Mouse (Mus musculus) left cerebral cortex, postnatal 36 days (tissue): ENCODE measurements around the gene Rsad1. TPM values are rescaled to one million over a fixed set of nuclear protein-coding genes. Genes with fewer than 3 reads are reported as not detected.

Experiments used
- DNase-seq, 2 experiments: peaks; one replicate each; pipeline ENCODE4 v3.0.0; 2021 to 2022; ENCODE audit warnings: low spot score in 2 of 2, mixed read lengths in 1 of 2
- intact Hi-C: fragments of 180-260 bp; cut with DNase I; formaldehyde crosslinking; loops from one replicate; pipeline ENCODE4 v1.15.1; 2025
- total RNA-seq, 2 experiments: library from RNA; stranded (reverse); gene quantifications; 2 replicates each; pipeline ENCODE4 v1.2.3; 2021

Rsad1 gene
- total RNA-seq: 10 to 100 TPM; 15.2 to 15.9 TPM

DNA sequence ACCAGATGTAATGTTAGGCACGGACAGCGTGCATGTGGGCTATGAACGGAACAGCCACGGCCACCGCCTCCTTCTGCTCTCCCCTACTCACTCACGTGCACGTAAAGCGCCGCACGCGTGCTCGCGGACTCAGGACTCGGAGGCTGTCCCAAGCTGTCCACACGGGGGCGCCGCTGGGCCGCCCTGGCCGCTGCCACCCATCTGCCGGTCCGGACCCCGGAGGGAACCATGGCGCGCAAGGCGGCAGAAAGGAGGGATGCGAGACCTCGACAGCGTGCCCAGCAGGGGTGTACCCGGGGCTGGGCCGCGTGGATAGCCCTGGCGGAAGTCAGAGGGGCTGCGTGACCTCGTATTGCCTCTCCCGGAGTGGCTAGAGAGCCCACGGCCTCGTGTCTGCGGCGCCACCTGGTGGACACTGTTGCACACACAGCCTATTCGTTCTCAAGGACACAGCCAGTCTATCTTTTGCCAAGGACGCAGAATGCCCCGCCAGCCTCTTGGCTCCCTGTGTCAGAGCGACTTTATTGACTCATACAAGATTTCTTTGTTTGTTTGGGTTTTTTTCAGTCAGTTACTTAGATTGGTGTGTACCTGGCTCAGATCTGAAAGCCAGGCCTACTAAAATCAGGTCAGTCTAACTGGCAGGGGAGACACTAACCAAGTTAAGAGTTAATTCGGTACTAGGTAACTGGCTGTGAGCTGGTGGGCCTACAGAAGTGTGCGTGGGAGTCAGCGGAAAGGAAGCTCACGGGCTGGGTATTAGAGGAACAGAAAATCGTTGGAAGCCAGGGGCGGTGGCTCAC lies at the start of gene Rsad1:
Gene Rsad1, minus strand, starts transcription at position 368 of the 803 bp plus-strand sequence.
- intact Hi-C loops: loop anchor here (2.0 to 5.0 kb wide), 4 partner anchors 62 to 220 kb away; partner anchors contain the start of genes Ankrd40, Lrrc59 and Spata20
- DNase-seq: peak; percentile 95 to 97

DNA sequence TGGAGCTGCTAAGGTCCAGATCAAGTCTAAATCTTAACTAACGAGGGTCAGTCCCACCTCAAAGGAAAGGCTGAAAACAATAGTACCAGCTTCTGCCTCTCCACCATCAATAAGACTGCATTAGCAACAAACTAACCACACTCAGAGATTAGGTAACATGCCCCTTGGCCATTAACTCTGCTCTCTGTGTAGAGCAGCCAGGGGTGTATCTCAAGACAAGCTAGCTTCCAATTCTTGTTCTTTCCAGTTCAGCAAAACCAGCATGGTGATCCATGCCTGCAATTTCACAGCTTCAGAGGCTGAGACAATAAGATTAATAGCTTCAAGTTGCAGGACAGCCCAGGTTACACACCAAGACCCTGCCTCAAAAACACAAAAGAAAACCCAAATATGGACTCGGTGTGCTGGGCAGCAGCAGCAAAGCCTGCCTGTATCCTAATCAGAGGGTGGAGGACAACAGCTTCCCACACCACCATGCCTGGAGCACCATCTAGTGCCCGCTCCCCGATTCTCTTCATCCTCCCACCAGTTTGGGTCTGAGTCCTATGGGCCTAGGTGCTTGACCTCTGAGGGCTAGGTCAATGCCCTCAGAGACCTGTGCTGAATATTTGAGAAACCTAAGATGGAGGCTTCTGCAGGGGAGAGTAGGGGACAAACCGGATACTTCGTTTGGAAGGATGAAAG lies 49.5 kb upstream of the Rsad1 start:
- intact Hi-C loops: no loop called here

DNA sequence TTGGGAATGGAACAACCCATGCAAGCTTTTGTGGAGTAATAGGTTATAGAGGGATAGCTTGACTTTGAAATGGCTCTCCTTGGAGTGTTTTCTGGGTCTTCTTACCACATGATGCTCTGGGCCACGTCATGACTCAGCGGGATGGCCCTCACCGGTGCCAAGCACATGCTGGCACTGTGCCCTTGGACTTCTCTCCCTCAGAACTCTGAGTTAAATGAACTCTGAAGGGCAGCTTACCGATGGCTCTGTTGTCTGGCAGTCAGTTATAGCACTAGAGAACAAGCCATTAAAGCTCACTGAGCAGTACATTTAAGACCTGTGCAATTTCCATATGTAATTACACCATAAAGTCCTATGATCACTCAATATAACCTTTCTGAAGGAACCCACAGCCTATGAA lies 48.3 kb upstream of the Rsad1 start:
- no peak for DNase-seq
- intact Hi-C loops: no loop called here

More for the DNA sequence above, 49.5 kb upstream of the Rsad1 start:
- no peak for DNase-seq

GRCm38 (mm10) chr11:94596311-94596852 lies 47.3 kb upstream of the Rsad1 start:
- intact Hi-C loops: no loop called here
- no peak for DNase-seq

- intact Hi-C loops: no loop called here
- DNase-seq: no peak
These were observed 38.5 kb upstream of the Rsad1 start for GRCm38 (mm10) chr11:94587511-94587910.

GRCm38 (mm10) chr11:94585091-94585490 lies 36.0 kb upstream of the Rsad1 start:
- intact Hi-C loops: no loop called here
- DNase-seq: no peak

GRCm38 (mm10) chr11:94580111-94580740 lies 31.2 kb upstream of the Rsad1 start:
- no peak for DNase-seq
- intact Hi-C loops: no loop called here

DNA sequence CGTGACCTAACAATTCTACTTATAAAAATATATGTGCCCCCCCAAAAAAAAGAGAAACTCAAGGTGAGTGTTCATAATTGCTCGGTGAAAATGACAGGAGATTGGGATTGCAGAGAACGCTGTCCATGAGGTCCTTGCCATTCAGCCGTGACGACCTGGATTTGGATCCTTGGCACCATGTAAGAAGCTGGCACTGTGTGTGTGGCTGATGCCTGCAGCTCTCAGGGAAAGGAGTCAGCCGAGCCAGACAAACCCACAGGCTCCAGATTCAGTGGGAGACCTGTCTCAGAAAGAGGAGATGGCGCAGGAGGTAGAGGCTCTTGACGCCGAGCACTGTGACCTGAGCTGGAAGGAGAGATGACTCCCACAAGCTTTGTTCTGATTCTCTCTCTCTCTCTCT lies 27.3 kb upstream of the Rsad1 start:
- intact Hi-C loops: no loop called here
- peak in 1 of 2 experiments; percentile 13 for DNase-seq

DNA sequence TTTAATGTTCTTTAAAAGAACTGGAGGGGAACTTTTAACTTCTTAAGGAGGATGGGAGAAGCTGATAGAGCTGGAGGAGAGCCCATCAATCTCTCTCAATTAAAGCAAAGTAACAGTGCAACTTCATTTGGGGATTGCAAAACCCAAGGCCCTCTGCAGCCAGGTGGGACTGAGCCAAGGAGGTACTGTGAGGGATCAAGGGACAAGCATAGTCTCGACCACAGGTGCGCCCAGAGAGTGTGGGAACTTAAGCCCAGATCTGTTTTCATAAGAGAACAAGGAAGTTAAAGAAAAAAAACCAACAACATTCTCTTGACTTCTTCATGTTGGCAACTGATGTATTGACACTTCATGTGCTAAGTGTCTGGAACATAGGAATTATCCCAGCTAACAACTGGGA lies 26.0 kb upstream of the Rsad1 start:
- DNase-seq: no peak
- intact Hi-C loops: no loop called here

- DNase-seq: no peak
These were observed 25.5 kb upstream of the Rsad1 start for GRCm38 (mm10) chr11:94574560-94574959.

DNA sequence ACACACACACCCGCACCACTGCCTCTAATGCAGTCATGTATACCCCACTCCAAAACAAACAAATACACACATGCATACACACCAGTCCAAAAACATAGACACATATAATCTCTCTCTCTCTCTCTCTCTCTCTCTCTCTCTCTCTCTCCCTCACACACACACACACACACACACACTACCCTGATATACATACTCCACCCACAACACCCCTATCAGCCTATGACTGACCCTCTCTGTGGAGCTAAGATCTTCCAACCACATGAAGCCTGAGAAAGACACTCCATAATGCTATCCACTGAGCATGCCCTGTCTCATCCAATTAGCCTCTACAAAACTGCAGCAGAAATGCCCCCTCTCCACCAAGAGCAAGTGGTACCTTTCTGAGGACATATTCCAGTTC lies 22.8 kb upstream of the Rsad1 start:
- no peak for DNase-seq
- intact Hi-C loops: no loop called here

More at GRCm38 (mm10) chr11:94574560-94574959, 25.5 kb upstream of the Rsad1 start:
- intact Hi-C loops: no loop called here

- DNase-seq: no peak
- intact Hi-C loops: no loop called here
These were observed 21.6 kb upstream of the Rsad1 start for GRCm38 (mm10) chr11:94570612-94571011.

DNA sequence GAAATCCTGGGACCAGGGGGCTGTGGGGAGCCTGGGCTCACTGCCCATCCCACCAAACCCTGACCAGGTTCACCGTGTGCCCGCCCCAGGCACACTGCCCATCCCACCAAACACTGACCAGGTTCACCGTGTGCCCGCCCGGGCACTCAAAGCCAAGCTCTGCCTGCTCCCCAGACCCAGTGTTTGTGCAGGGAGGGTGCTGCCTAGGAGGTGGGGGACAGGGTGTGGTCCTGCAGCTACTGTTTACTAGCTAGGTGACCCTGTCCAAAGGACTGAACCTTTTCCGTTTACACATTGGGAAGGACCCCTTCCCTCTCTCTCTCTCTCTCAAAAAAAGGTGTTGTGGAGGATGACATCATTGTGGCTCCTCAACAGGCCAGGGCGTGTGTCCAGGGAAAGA lies 18.3 kb upstream of the Rsad1 start:
- intact Hi-C loops: no loop called here
- DNase-seq: no peak

DNA sequence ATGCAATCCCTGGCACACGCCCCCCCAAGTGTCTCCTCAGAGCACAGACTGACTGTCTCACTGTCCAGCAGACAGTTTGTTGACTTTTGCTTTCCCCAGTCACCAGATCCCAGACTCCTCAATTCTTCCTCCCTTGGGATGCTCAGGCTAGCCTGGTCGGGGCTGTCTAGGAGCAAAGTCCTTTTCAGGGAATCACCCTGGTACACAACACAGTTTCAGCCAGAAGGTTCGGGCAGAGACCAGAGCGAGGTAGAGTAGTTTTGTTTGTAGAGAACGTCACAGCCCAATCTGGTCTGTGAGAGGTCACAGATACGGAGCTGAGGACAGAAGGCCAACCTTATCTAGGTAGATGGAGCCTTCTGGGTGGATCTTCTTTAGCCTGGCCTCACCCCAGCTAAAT lies 17.5 kb upstream of the Rsad1 start:
- intact Hi-C loops: no loop called here

DNA sequence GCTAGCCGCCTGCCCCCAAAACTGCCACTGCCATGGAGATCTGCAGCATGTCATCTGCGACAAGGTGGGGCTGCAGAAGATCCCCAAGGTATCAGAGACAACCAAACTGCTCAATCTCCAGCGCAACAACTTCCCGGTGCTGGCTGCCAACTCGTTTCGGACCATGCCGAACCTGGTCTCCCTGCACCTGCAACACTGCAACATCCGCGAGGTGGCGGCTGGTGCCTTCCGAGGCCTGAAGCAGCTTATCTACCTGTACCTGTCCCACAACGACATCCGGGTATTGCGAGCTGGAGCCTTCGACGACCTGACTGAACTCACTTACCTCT lies 16.1 kb upstream of the Rsad1 start:
- intact Hi-C loops: no loop called here
- no peak for DNase-seq

More for the DNA sequence above, 17.5 kb upstream of the Rsad1 start:
- no peak for DNase-seq

DNA sequence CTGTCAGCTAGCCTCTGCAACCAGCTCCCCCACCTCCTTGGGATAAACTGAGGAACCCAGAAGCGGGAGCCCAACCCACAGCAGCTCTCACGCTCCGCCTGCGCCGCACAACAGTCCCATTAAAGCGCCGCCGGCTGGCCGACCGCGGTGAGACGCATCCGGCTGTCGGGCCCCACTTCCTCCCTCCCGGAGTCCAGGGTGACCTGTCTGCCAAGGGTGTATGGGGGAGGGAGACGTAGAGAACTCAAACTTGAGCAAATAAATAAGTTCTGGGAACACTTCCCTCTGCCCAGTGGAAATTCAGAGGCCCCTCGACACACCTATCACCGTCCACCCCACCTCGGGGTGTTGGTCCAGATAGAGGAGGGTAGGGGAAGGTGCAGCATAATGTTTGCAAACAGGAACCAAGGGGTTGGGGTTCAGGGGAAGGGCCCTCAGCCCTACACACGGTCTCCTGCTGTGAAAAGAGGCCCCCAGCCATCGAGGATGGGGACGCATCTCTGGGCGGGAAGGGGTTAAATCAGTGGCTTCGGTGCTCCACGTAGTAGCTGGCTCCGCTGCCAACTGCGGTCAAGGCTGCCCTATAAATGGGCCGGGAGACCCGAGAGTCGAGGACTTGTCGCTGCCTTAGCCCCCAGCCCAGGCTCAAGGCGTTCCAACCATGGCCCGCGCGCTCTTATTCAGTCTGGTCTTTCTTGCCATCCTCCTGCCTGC lies 15.5 kb upstream of the Rsad1 start, which contains the start of gene Chad:
Gene Chad, plus strand, starts transcription at position 611 of the 714 bp plus-strand sequence.
- intact Hi-C loops: no loop called here
- no peak for DNase-seq

- intact Hi-C loops: no loop called here
- no peak for DNase-seq
These were observed 14.8 kb upstream of the Rsad1 start for GRCm38 (mm10) chr11:94563821-94564220.

DNA sequence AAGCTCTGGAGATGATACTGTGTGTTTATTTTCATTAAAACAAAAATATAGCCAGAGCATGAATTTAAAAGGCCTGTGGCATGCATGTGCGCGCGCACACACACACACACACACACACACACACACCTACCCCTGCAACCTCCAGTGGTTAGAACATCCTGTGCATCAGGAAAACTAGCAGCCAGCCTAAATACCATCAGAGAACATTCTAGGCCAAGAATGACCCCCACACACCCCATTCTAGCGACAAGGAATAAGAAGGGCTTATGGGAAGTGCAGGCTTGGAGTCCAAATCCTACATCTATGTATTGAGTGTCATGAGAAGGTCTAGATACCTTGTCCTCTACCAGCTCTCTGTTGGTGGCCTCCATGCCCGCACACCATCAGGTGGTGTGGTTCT lies 14.3 kb upstream of the Rsad1 start:
- intact Hi-C loops: no loop called here
- no peak for DNase-seq

- no peak for DNase-seq
- intact Hi-C loops: no loop called here
These were observed 9.2 kb upstream of the Rsad1 start for GRCm38 (mm10) chr11:94558226-94558625.

- intact Hi-C loops: no loop called here
- no peak for DNase-seq
These were observed 1.3 kb upstream of the Rsad1 start for GRCm38 (mm10) chr11:94550442-94550744.
